Mouse (Mus musculus) stomach, embryonic 15.5 days (tissue): ENCODE results near the gene Pycr2. TPM values are rescaled to one million over a fixed set of nuclear protein-coding genes. Genes with fewer than 3 reads are reported as not detected.
"Not testable (repeated sequence)": the region's sequence is repeated elsewhere in the genome, so short reads cannot be mapped to it uniquely, and the experiment has no call there.

ENCODE experiments used
- ATAC-seq: fragments of 200-750 bp; cut with Nextera tagmentation; 2 replicates; pipeline ENCODE4 v1.8.0; 2017; ENCODE audit warnings: low read depth, moderate number of reproducible peaks, moderate TSS enrichment; ENCODE audit not compliant: insufficient read depth, low FRiP score
- H3K27ac ChIP-seq: fragments of 300-500 bp; sonication (generic); 2 replicates; pipeline ENCODE4 v1.5.1; 2015; ENCODE audit warnings: mild to moderate bottlenecking, inconsistent platforms
- H3K27me3 ChIP-seq: fragments of 300-500 bp; sonication (generic); replicated peaks from 2 replicates; pipeline ENCODE4 v1.6.1; 2015; ENCODE audit warnings: inconsistent platforms
- H3K36me3 ChIP-seq: fragments of 300-500 bp; sonication (generic); 2 replicates; pipeline ENCODE4 v1.6.1; 2015; ENCODE audit warnings: inconsistent platforms
- H3K4me1 ChIP-seq: fragments of 300-500 bp; sonication (generic); 2 replicates; pipeline ENCODE4 v1.6.1; 2015; ENCODE audit warnings: inconsistent platforms
- H3K4me2 ChIP-seq: fragments of 300-500 bp; sonication (generic); 2 replicates; pipeline ENCODE4 v1.6.1; 2015; ENCODE audit warnings: mild to moderate bottlenecking, inconsistent platforms
- H3K4me3 ChIP-seq: fragments of 300-500 bp; sonication (generic); replicated peaks from 2 replicates; pipeline ENCODE4 v1.5.1; 2015; ENCODE audit warnings: inconsistent platforms
- H3K9ac ChIP-seq: fragments of 300-500 bp; sonication (generic); 2 replicates; pipeline ENCODE4 v1.6.1; 2015; ENCODE audit warnings: inconsistent platforms
- H3K9me3 ChIP-seq: fragments of 300-500 bp; sonication (generic); 2 replicates; pipeline ENCODE4 v1.6.1; 2016; ENCODE audit warnings: inconsistent platforms
- WGBS: fragments of 180-500 bp; shearing (Covaris S2); methylation state at CpG from one replicate; pipeline ENCODE4 v1.1.7; 2015; 5-methylcytosine and 5-hydroxymethylcytosine counted together
- polyA plus RNA-seq: library from polyadenylated mRNA; unstranded; fragments of >200 nt; fragmentation: Nextera tagmentation; extraction: Ambion mirVana; gene quantifications from 2 replicates; pipeline ENCODE4 v1.2.1, GENCODE M21; 2015

The Pycr2 gene
- polyA plus RNA-seq, 1 experiment from 2014 or later: 101 TPM

- H3K4me3 ChIP-seq: no peak overlapping the region
- 60% methylated on average over 3 of the region's 3 CpGs for WGBS
- no peaks in the 10 kb centered on the region for H3K36me3 ChIP-seq
- H3K4me1 ChIP-seq: peaks cover 3% of the 10 kb centered on the region; the same call in 1 of the 2 replicates
- no peak overlapping the region for H3K9ac ChIP-seq
- H3K4me2 ChIP-seq: no peak overlapping the region
- peaks cover 20% of the 10 kb centered on the region for H3K27me3 ChIP-seq
- H3K27ac ChIP-seq: no peak overlapping the region
- ATAC-seq: no peak
- no peaks in the 10 kb centered on the region for H3K9me3 ChIP-seq
These were observed 27.0 kb downstream of the Pycr2 start for GRCm38 (mm10) chr1:180931106-180931505.

DNA sequence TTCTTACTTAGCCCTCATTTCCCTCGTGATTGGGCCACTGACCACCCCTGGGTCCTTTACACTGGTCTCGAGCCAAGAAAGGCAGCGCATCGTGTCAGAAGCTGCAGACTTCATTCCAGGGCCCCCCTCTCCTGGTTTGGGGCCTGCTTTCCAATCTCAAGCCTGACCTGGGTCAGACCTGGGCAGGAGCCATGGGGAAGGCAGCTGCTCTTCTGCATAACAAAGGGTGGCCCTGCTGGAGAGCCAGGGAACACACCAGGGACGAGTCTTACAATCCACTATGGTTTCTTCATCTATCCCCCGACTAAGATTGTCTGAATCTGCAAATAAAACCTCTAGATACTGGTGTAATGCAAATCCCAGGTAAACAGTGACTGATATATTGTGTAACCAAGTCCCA lies 29.6 kb downstream of the Pycr2 start:
- ATAC-seq: no peak

GRCm38 (mm10) chr1:180934467-180935419 lies 30.6 kb downstream of the Pycr2 start, which contains the start of gene Lefty1:
TSS of gene Lefty1 (plus strand) at chr1:180935022.
- peaks cover 3% of the 10 kb centered on the region; the same call in 1 of the 2 replicates for H3K4me1 ChIP-seq
- no peak within 1 kb of the TSS for H3K4me3 ChIP-seq
- ATAC-seq: no peak; the same call in 1 of the 2 replicates
- no peak within 1 kb of the TSS for H3K27ac ChIP-seq
- no peaks in the 10 kb centered on the region for H3K36me3 ChIP-seq
- H3K27me3 ChIP-seq: peaks cover 21% of the 10 kb centered on the region
- WGBS: 30% methylated on average over 21 of the region's 21 CpGs
- H3K9me3 ChIP-seq: no peaks in the 10 kb centered on the region
- peak within 1 kb of the TSS; percentile 62; the same call in 1 of the 2 replicates for H3K4me2 ChIP-seq
- H3K9ac ChIP-seq: no peak within 1 kb of the TSS

More for the DNA sequence above, 29.6 kb downstream of the Pycr2 start:
- peaks cover 3% of the 10 kb centered on the region; the same call in 1 of the 2 replicates for H3K4me1 ChIP-seq
- H3K4me2 ChIP-seq: no peak overlapping the region
- peaks cover 21% of the 10 kb centered on the region for H3K27me3 ChIP-seq
- H3K9me3 ChIP-seq: no peaks in the 10 kb centered on the region
- WGBS: 33% methylated on average over 6 of the region's 6 CpGs
- H3K9ac ChIP-seq: no peak overlapping the region
- no peaks in the 10 kb centered on the region for H3K36me3 ChIP-seq
- H3K27ac ChIP-seq: no peak overlapping the region
- no peak overlapping the region for H3K4me3 ChIP-seq

- not testable (repeated sequence) for H3K27ac ChIP-seq, H3K9me3 ChIP-seq, H3K36me3 ChIP-seq, H3K9ac ChIP-seq
- ATAC-seq: peak; percentile 93
- H3K4me3 ChIP-seq: peak overlapping the region; percentile 32
- H3K4me2 ChIP-seq: peak overlapping the region; percentile 62
- WGBS: 4% methylated on average over 41 of the region's 41 CpGs
- H3K4me1 ChIP-seq: peaks cover 12% of the 10 kb centered on the region
- peaks cover 21% of the 10 kb centered on the region for H3K27me3 ChIP-seq
These were observed 32.7 kb downstream of the Pycr2 start for GRCm38 (mm10) chr1:180936610-180937398.

DNA sequence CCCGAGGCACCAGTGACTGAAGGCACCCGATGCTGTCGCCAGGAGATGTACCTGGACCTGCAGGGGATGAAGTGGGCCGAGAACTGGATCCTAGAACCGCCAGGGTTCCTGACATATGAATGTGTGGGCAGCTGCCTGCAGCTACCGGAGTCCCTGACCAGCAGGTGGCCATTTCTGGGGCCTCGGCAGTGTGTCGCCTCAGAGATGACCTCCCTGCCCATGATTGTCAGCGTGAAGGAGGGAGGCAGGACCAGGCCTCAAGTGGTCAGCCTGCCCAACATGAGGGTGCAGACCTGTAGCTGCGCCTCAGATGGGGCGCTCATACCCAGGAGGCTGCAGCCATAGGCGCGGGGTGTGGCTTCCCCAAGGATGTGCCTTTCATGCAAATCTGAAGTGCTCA lies 33.5 kb downstream of the Pycr2 start:
- ATAC-seq, H3K36me3 ChIP-seq, H3K27ac ChIP-seq, H3K9ac ChIP-seq, H3K9me3 ChIP-seq, H3K4me2 ChIP-seq, H3K4me3 ChIP-seq: not testable (repeated sequence)
- 61% methylated on average over 13 of the region's 13 CpGs for WGBS
- Histone ChIP-seq H3K27me3 (peaks cover 21% of the 10 kb centered on the region), H3K4me1 (peaks cover 12% of the 10 kb centered on the region)

- not testable (repeated sequence) for H3K9me3 ChIP-seq, H3K36me3 ChIP-seq, H3K9ac ChIP-seq, H3K4me2 ChIP-seq, H3K27ac ChIP-seq, H3K4me3 ChIP-seq, ATAC-seq
- Histone ChIP-seq H3K27me3 (peaks cover 18% of the 10 kb centered on the region), H3K4me1 (peaks cover 21% of the 10 kb centered on the region)
- 81% methylated on average over 2 of the region's 2 CpGs for WGBS
These were observed 34.7 kb downstream of the Pycr2 start for GRCm38 (mm10) chr1:180938781-180939180.

- H3K9me3 ChIP-seq: no peaks in the 10 kb centered on the region
- peaks cover 37% of the 10 kb centered on the region for H3K4me1 ChIP-seq
- peak overlapping the region; percentile 71 for H3K4me3 ChIP-seq
- H3K36me3 ChIP-seq: no peaks in the 10 kb centered on the region
- peak overlapping the region; percentile 85 for H3K4me2 ChIP-seq
- ATAC-seq: no peak
- no peak overlapping the region for H3K27ac ChIP-seq
- 87% methylated on average over 7 of the region's 7 CpGs for WGBS
- H3K27me3 ChIP-seq: 0 out of 2 replicates have a peak, but pooled peaks cover 3% of the 10 kb centered on the region
- H3K9ac ChIP-seq: no peak overlapping the region
These were observed 36.8 kb downstream of the Pycr2 start for GRCm38 (mm10) chr1:180940776-180941460.

DNA sequence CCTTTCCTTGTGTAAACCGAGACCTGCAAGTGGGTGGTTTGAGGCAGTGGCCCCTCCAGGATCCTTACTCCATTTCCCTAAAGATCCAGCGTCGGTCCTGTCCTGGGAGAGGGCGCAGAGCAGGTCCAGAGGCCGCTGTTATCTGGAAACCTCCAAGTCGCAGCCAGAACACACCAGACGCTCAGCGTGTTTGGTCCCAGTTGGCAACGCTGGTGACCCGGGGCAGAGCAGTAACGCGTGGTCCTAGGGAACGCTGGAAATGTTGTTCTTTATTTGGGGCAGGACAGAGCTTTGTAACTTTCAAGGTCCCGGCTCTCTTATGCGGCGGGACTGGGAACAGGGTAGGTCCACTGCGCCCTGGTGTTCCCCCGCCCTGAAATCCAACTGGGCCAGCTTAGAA lies 37.6 kb downstream of the Pycr2 start:
- Histone ChIP-seq H3K9ac (peak overlapping the region; percentile 70; the same call in 1 of the 2 replicates), H3K36me3 (no peaks in the 10 kb centered on the region), H3K9me3 (no peaks in the 10 kb centered on the region), H3K4me1 (peaks cover 45% of the 10 kb centered on the region), H3K27ac (peak overlapping the region; percentile 92), H3K4me3 (peak overlapping the region; percentile 71), H3K4me2 (peak overlapping the region; percentile 85), H3K27me3 (no peaks in the 10 kb centered on the region)
- WGBS: 4% methylated on average over 18 of the region's 18 CpGs
- ATAC-seq: peak; percentile 1; the same call in 1 of the 2 replicates

GRCm38 (mm10) chr1:180942166-180943031 lies 38.3 kb downstream of the Pycr2 start, which contains the start of gene Tmem63a:
TSS of gene Tmem63a (plus strand) at chr1:180942344.
- Histone ChIP-seq H3K9me3 (no peaks in the 10 kb centered on the region), H3K36me3 (no peaks in the 10 kb centered on the region; the same call in 1 of the 2 replicates), H3K4me2 (peak within 1 kb of the TSS; percentile 85), H3K9ac (peak within 1 kb of the TSS; percentile 70), H3K4me1 (peaks cover 48% of the 10 kb centered on the region), H3K27me3 (no peaks in the 10 kb centered on the region), H3K27ac (peak within 1 kb of the TSS; percentile 92), H3K4me3 (peak within 1 kb of the TSS; percentile 71)
- under 1% methylated on average over 72 of the region's 73 CpGs for WGBS
- peak; percentile 60 for ATAC-seq

DNA sequence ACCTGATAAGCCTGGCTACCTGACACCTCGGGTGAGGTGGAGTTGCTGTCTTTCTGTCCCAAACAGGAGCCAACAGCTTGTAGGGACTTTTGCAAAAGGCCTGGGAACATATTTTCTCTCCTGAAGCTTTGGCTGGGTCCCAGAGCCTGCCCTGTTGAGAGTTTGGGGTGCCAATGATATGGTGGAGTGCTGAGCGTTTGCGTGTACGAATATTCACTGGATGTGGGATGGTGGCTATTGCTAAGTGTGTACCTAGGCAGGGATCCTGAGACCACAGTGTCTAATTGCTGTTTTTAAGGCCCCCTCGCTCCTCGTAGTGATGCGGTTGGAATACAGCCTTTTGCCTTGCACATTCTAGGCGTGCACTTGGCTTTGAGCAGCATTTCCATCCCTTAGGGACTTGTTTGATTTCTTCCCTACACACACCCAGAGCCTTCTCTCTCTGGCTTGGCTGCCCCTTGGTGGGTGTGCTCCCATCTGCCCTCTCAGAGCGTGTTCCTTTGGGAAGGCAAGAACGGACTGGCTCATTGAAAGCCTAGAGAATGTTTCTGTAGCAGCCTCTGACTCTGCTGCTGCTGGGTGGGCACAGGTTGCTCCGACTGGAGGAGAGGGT lies 39.0 kb downstream of the Pycr2 start:
- H3K9ac ChIP-seq: peak overlapping the region; percentile 70
- H3K4me3 ChIP-seq: peak overlapping the region; percentile 71
- 51% methylated on average over 11 of the region's 11 CpGs for WGBS
- peak overlapping the region; percentile 92 for H3K27ac ChIP-seq
- H3K27me3 ChIP-seq: no peaks in the 10 kb centered on the region
- no peaks in the 10 kb centered on the region; the same call in 1 of the 2 replicates for H3K36me3 ChIP-seq
- H3K9me3 ChIP-seq: no peaks in the 10 kb centered on the region
- no peak for ATAC-seq
- peak overlapping the region; percentile 85 for H3K4me2 ChIP-seq
- H3K4me1 ChIP-seq: peaks cover 48% of the 10 kb centered on the region
